Mouse (Mus musculus) midbrain, postnatal 0 days (tissue): ENCODE measurements around the gene Rassf9. TPM values are rescaled to one million over a fixed set of nuclear protein-coding genes. Genes with fewer than 3 reads are reported as not detected.

ENCODE experiments used
- ATAC-seq: fragments of 200-750 bp; cut with Nextera tagmentation; 2 replicates; pipeline ENCODE4 v1.8.0; 2017; ENCODE audit warnings: moderate number of reproducible peaks, mild to moderate bottlenecking, moderate TSS enrichment, moderate library complexity; ENCODE audit not compliant: low FRiP score
- DNase-seq: peaks from one replicate; pipeline ENCODE4 v3.0.0-alpha.2; 2015; ENCODE audit warnings: low spot score
- H3K27ac ChIP-seq: fragments of 300-500 bp; sonication (generic); 2 replicates; pipeline ENCODE4 v1.5.1; 2014; ENCODE audit warnings: low read depth, mild to moderate bottlenecking, low read length, mixed read lengths
- H3K27me3 ChIP-seq: fragments of 300-500 bp; sonication (generic); 2 replicates; pipeline ENCODE4 v1.6.1; 2014; ENCODE audit warnings: low read length, control low read depth, mixed read lengths; ENCODE audit not compliant: insufficient read depth
- H3K36me3 ChIP-seq: fragments of 300-500 bp; sonication (generic); 2 replicates; pipeline ENCODE4 v1.6.1; 2014; ENCODE audit warnings: low read length, control low read depth, mixed read lengths; ENCODE audit not compliant: insufficient read depth
- H3K4me1 ChIP-seq: fragments of 300-500 bp; sonication (generic); 2 replicates; pipeline ENCODE4 v1.6.1; 2014; ENCODE audit warnings: mild to moderate bottlenecking, control low read depth, antibody characterized with exemption, low read length, mixed read lengths; ENCODE audit not compliant: insufficient read depth
- H3K4me2 ChIP-seq: fragments of 300-500 bp; sonication (generic); 2 replicates; pipeline ENCODE4 v1.6.1; 2014; ENCODE audit warnings: low read depth, mild to moderate bottlenecking, low read length, mixed read lengths; ENCODE audit not compliant: poor library complexity, severe bottlenecking
- H3K4me3 ChIP-seq: fragments of 300-500 bp; sonication (generic); 2 replicates; pipeline ENCODE4 v1.5.1; 2014; ENCODE audit warnings: low read depth, mild to moderate bottlenecking, low read length, moderate library complexity
- H3K9ac ChIP-seq: fragments of 300-500 bp; sonication (generic); replicated peaks from 2 replicates; pipeline ENCODE4 v1.6.1; 2014; ENCODE audit warnings: mild to moderate bottlenecking, low read length, moderate library complexity, mixed read lengths; ENCODE audit not compliant: poor library complexity, severe bottlenecking
- H3K9me3 ChIP-seq: fragments of 300-500 bp; sonication (generic); 2 replicates; pipeline ENCODE4 v1.6.1; 2016; ENCODE audit warnings: low read length, control low read depth
- CTCF ChIP-seq: IDR thresholded peaks from 2 replicates; pipeline ENCODE4 v1.5.1; 2016; ENCODE audit warnings: antibody characterized with exemption, mild to moderate bottlenecking
- WGBS: fragments of 180-500 bp; shearing (Covaris S2); extraction: QIAGEN DNeasy Blood & Tissue Kit; methylation state at CpG from one replicate; pipeline ENCODE4 v1.1.7; 2014; 5-methylcytosine and 5-hydroxymethylcytosine counted together
- polyA plus RNA-seq: library from polyadenylated mRNA; unstranded; fragments of >200 nt; fragmentation: Nextera tagmentation; extraction: Ambion mirVana; gene quantifications from 2 replicates; pipeline ENCODE4 v1.2.1, GENCODE M21; 2015
- total RNA-seq: library from RNA; depleted of rRNA; stranded (reverse); fragments of >200 nt; gene quantifications from 2 replicates; pipeline ENCODE4 v1.2.3, GENCODE M21; 2014; rRNA removed

The Rassf9 gene
- total and polyA plus RNA-seq, 2 experiments from 2014 or later = 2.8 to 3.3 TPM

DNA sequence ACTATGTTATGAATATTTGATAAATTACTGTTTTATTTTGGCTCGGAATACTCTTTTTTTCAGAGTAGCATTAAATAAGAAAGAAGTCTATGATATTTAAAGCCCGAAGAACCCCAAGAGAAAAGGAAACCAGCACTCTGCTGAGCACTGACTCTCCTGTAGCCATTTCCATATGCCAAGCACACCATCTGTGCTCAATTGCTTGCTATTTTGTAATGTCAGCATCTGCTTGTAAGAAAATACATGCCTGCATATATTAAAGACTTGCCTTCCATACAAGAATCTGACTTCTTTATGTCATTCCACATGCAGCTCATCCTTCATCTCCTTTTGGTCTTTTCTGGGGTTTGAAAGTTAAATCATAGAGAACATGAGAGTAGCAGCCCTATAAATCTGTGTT, 82.3 kb downstream of the Rassf9 start:
- no peak overlapping the region for H3K9ac ChIP-seq
- WGBS = 79% methylated on average over 2 of the region's 2 CpGs
- H3K4me1 ChIP-seq = no peaks in the 10 kb centered on the region
- DNase-seq (no peak), ATAC-seq (no peak)
- H3K4me2 ChIP-seq = no peak overlapping the region
- H3K36me3 ChIP-seq = no peaks in the 10 kb centered on the region
- H3K4me3 ChIP-seq = no peak overlapping the region
- TF ChIP-seq CTCF = no peak
- no peaks in the 10 kb centered on the region for H3K27me3 ChIP-seq
- no peak overlapping the region for H3K27ac ChIP-seq
- H3K9me3 ChIP-seq = no peaks in the 10 kb centered on the region

Other genes starting within 250 kb of the Rassf9 start
- gene Nts, start 21.7 kb upstream of the Rassf9 start, total RNA-seq = 14.3 TPM in 2 replicates
- gene Nts, start 21.7 kb upstream of the Rassf9 start, polyA plus RNA-seq = 26.7 and 28.8 TPM in 2 replicates